Mouse (Mus musculus) small intestine, adult 2 months (tissue): ENCODE results near the gene 0610037L13Rik. TPM values are rescaled to one million over a fixed set of nuclear protein-coding genes. Genes with fewer than 3 reads are reported as not detected.
A peak's percentile ranks its signal among the peaks of the same experiment; 100 is the strongest.

ENCODE experiments used
- H3K27ac ChIP-seq: fragments of 200-500 bp; 2 replicates; pipeline ENCODE4 v1.5.1; 2012; ENCODE audit warnings: low read depth, low read length, control low read depth, inconsistent platforms; ENCODE audit not compliant: insufficient read depth
- H3K27me3 ChIP-seq: fragments of 200-500 bp; 2 replicates; pipeline ENCODE4 v1.6.1; 2012; ENCODE audit warnings: mild to moderate bottlenecking, moderate library complexity, low read length, inconsistent platforms; ENCODE audit not compliant: control insufficient read depth, insufficient read depth
- H3K36me3 ChIP-seq: fragments of 200-500 bp; 2 replicates; pipeline ENCODE4 v1.6.1; 2012; ENCODE audit warnings: mild to moderate bottlenecking, low read length, control low read depth, inconsistent platforms; ENCODE audit not compliant: control insufficient read depth, insufficient read depth
- H3K4me1 ChIP-seq: fragments of 200-500 bp; 2 replicates; pipeline ENCODE4 v1.6.1; 2012; ENCODE audit warnings: low read length, inconsistent platforms, mixed read lengths; ENCODE audit not compliant: control insufficient read depth, insufficient read depth, insufficient read length
- H3K4me3 ChIP-seq: fragments of 200-500 bp; 2 replicates; pipeline ENCODE4 v1.5.1; 2012; ENCODE audit warnings: low read depth, mild to moderate bottlenecking, control low read depth, inconsistent platforms, low read length, moderate library complexity
- CTCF ChIP-seq: fragments of 200-500 bp; IDR thresholded peaks from 2 replicates; pipeline ENCODE4 v1.5.1; 2012; ENCODE audit warnings: low read depth, mild to moderate bottlenecking, control low read depth, inconsistent platforms, low read length, moderate library complexity, mixed read lengths; ENCODE audit not compliant: insufficient replicate concordance, insufficient read length; ENCODE audit errors: extremely low read depth
- POLR2A ChIP-seq: fragments of 200-500 bp; IDR thresholded peaks from 2 replicates; pipeline ENCODE4 v1.6.1; 2012; ENCODE audit warnings: low read depth, mild to moderate bottlenecking, control low read depth, inconsistent platforms, low read length, moderate library complexity
- WGBS: fragments of 180-500 bp; shearing (Covaris S2); methylation state at CpG from one replicate; pipeline ENCODE4 v1.1.7; 2018; 5-methylcytosine and 5-hydroxymethylcytosine counted together
- polyA plus RNA-seq: library from polyadenylated mRNA; depleted of rRNA; stranded (reverse); fragments of >200 nt; gene quantifications from 2 replicates; pipeline ENCODE4 v1.2.3, GENCODE M21; 2012; rRNA removed

The 0610037L13Rik gene
- 6.0 and 8.5 TPM in 2 replicates for polyA plus RNA-seq

- peaks cover 17% of the 10 kb centered on the region for H3K36me3 ChIP-seq
These were observed at the start of gene 0610037L13Rik for GRCm38 (mm10) chr4:107889731-107890432. 0610037L13Rik (plus strand) TSS chr4:107889813.

DNA sequence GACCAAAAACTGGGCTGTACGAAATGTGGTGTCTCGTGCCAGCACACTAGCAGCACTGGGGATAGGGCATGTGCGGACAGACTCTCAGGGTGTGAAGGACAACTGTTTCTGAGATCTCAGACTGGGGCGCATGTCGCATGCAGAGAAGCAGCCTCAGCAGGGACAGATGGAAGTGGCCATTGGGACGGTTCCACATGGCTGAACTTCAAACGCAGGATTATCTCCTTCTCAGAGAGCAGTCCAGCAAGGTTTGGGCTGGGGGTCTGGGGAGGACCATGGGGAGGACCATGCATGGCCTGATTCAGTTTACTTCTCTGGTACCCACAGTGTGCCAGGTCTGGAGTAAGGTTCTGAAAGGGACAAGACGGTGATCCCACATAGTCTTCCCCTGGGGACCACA is 45.9 kb upstream of the 0610037L13Rik start:
- TF ChIP-seq POLR2A (no peak), CTCF (no peak)

More at GRCm38 (mm10) chr4:107889731-107890432, at the start of gene 0610037L13Rik:
- Histone ChIP-seq H3K4me1 (no peaks in the 10 kb centered on the region; the same call in 1 of the 2 replicates), H3K27me3 (no peaks in the 10 kb centered on the region), H3K4me3 (peak within 1 kb of the TSS; percentile 79), H3K27ac (peak within 1 kb of the TSS; percentile 69)
- WGBS: under 1% methylated on average over 46 of the region's 48 CpGs
- TF ChIP-seq CTCF (no peak), POLR2A (peak; percentile 31; the same call in 1 of the 2 replicates)

DNA sequence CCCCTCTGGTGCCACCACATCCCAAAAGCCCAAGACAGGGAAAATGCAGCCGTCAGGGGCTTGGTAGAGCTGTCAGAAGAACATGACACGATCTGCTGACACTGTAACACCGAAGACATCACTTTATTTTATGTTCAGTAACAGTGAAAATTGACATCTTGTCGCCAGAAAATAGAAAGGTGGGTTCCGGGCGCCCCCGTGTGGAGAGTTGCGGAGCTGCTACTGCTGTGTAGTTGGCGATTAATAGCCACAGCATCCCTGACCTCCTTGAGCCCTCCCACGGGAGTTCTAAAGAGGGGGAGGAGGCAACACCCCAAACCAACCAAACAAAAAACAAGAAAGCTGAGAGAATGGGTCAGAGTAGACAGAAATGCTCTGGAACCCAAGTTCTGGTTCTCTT is 44.6 kb upstream of the 0610037L13Rik start:
- no peaks in the 10 kb centered on the region for H3K36me3 ChIP-seq
- no peaks in the 10 kb centered on the region for H3K4me1 ChIP-seq
- no peak overlapping the region for H3K4me3 ChIP-seq
- no peaks in the 10 kb centered on the region for H3K27me3 ChIP-seq
- TF ChIP-seq CTCF (peak; percentile 87), POLR2A (no peak)
- 2% methylated on average over 10 of the region's 10 CpGs for WGBS
- H3K27ac ChIP-seq: no peak overlapping the region

More for the DNA sequence above, 45.9 kb upstream of the 0610037L13Rik start:
- Histone ChIP-seq H3K36me3 (no peaks in the 10 kb centered on the region), H3K27me3 (no peaks in the 10 kb centered on the region), H3K27ac (no peak overlapping the region), H3K4me1 (no peaks in the 10 kb centered on the region), H3K4me3 (no peak overlapping the region)
- WGBS: 91% methylated on average over 8 of the region's 8 CpGs

DNA sequence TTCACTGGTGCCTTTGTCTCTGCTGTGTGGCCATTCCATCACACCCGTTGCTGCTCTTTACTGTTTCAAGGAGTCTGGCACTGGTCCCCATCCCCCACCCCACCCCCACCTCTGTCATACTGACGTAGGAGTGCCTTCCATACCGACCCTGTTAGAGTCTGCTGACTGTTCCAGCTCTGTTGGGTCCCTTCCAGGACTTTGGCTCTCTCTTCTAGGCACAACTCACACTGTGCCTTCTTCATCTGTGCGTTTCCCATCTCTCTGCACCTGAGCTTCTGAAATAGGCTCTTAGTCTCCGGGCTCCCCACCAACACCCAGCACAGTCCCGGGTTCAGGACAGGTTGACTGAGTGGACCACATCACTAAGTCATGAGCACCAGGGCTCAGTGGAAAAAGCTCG is 42.8 kb upstream of the 0610037L13Rik start:
- WGBS: 68% methylated on average over 7 of the region's 7 CpGs
- no peak overlapping the region for H3K27ac ChIP-seq
- no peaks in the 10 kb centered on the region for H3K27me3 ChIP-seq
- no peaks in the 10 kb centered on the region for H3K36me3 ChIP-seq
- no peaks in the 10 kb centered on the region for H3K4me1 ChIP-seq
- no peak overlapping the region for H3K4me3 ChIP-seq
- TF ChIP-seq POLR2A: no peak
- TF ChIP-seq CTCF: no peak

DNA sequence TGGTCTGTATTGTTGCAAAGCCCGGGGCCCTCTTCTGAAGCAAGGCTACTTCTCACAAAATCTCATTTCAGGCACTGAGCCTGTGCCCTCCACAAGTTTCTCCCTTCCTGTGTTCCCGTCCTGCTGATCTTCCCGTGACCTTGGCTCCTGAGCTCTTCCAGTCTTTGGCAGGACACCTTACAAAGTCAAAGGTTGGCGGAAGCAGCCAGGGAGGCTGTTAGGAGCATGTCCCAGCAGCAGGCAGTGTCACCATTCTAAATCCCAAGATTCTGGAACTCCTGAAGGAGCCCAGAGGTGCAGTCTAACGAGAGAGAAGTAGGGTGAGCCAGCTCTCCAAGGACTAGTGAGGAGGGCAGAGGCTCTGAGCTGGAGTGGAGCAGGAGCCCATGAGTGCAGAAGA is 41.1 kb upstream of the 0610037L13Rik start:
- no peaks in the 10 kb centered on the region for H3K27me3 ChIP-seq
- no peak overlapping the region for H3K4me3 ChIP-seq
- H3K27ac ChIP-seq: no peak overlapping the region
- no peaks in the 10 kb centered on the region for H3K4me1 ChIP-seq
- no peak for TF ChIP-seq POLR2A
- no peak for TF ChIP-seq CTCF
- 76% methylated on average over 5 of the region's 5 CpGs for WGBS
- no peaks in the 10 kb centered on the region for H3K36me3 ChIP-seq

- Histone ChIP-seq H3K27me3 (no peaks in the 10 kb centered on the region), H3K4me1 (no peaks in the 10 kb centered on the region), H3K36me3 (no peaks in the 10 kb centered on the region), H3K27ac (no peak overlapping the region), H3K4me3 (no peak overlapping the region)
- TF ChIP-seq CTCF (no peak), POLR2A (no peak)
- WGBS: 73% methylated on average over 9 of the region's 9 CpGs
These were observed 40.0 kb upstream of the 0610037L13Rik start for GRCm38 (mm10) chr4:107849621-107850020.

DNA sequence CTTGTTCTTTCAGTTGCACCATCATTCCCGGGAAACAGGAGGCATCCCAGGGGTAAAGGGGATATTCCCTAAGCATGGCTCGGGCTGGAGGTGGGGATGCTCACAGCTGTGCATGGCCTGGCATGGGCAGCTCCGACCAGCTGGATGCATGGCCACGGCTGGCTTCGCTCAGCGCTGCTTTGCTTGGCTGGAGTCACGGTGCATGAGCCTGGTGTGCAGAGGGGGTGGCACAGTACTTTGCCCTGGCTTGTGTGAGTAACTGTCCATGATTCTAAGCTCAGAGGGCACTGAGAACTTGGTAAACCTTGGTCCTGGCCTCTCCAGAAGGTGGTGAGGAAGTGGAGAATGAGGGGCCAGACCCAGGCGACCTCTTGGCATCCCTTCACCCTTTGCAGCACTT is 39.5 kb upstream of the 0610037L13Rik start:
- Histone ChIP-seq H3K4me1 (no peaks in the 10 kb centered on the region), H3K27ac (no peak overlapping the region), H3K4me3 (no peak overlapping the region), H3K36me3 (no peaks in the 10 kb centered on the region), H3K27me3 (no peaks in the 10 kb centered on the region)
- no peak for TF ChIP-seq POLR2A
- TF ChIP-seq CTCF: no peak
- 83% methylated on average over 8 of the region's 8 CpGs for WGBS
